Mouse (Mus musculus) mature B cell (primary cell): ENCODE results near the gene Ankrd39.

Experiments used
- in situ Hi-C: fragments of 300-500 bp; cut with MboI; formaldehyde crosslinking; loops from 2 replicates; pipeline ENCODE4 v1.14.3; 2019

Gene Ankrd39

GRCm38 (mm10) chr1:36529274-36529673 is 18.0 kb downstream of the Ankrd39 start:
- in situ Hi-C loops = no loop called here

GRCm38 (mm10) chr1:36528351-36528750 is 18.9 kb downstream of the Ankrd39 start:
- in situ Hi-C loops = no loop called here

DNA sequence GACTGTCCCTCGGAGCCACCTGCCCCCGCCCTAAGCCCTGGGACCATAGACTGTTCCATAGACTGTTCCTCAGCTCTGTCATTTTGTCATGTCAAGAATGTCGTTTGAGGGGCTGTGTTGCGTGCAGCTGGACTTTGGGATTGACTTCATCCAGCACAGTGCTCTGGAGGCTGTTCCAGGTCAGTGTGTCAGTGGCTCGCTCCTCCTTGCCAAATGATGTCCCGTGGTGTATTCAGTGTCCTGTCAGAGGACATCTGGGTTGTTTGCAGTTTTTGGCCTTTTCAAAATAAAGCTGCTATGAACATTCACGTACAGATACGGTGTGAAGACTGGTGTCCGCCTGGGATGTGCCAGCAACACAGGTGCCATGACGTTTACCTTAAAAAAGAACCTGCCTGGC is 20.3 kb downstream of the Ankrd39 start:
- in situ Hi-C loops = no loop called here

DNA sequence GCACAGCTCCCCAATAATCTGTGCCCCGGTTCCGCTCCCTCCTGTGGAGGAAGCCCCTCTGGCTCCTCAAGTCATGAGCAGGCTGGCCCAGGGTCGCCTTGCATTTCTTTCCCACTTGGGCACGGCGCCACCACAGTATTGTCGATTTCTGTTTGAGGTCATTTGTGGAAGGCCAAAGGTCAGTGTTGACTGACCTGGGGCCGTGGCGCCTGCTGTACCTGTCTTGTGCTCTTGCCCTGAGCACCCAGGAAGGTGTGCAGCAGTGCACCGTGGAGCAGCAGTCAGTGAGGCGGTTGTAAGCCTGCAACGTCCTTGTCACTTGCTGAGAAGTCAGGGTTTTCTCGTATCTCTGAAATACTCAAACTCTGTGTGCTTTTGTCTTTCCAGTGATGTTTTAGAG is 21.5 kb downstream of the Ankrd39 start:
- in situ Hi-C loops = no loop called here

- in situ Hi-C loops = no loop called here
Observed at GRCm38 (mm10) chr1:36524058-36524457, 23.2 kb downstream of the Ankrd39 start.

- in situ Hi-C loops = no loop called here
Observed at GRCm38 (mm10) chr1:36523332-36524013, 23.8 kb downstream of the Ankrd39 start.

GRCm38 (mm10) chr1:36522210-36522609 is 25.0 kb downstream of the Ankrd39 start:
- in situ Hi-C loops = no loop called here

DNA sequence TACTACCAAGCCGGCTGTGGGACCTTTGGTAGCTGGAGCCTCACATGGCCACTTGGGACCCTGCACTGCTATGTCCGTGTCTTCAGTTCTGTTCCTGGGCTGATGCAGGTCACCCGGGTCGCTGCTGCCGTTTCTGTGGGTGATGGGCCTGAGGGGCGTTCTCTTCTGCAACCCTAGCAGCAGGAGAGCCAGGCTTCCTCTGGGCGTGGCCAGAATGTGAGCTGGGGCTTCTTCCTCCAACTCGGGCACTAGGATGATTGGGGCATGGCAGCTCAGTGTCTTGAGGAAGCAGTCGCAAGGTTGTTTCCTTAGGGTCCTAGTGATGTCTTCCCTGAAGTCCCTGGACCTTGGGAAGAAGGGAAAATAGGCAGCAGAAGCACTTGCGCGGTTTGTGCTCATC is 27.6 kb downstream of the Ankrd39 start:
- in situ Hi-C loops = no loop called here

DNA sequence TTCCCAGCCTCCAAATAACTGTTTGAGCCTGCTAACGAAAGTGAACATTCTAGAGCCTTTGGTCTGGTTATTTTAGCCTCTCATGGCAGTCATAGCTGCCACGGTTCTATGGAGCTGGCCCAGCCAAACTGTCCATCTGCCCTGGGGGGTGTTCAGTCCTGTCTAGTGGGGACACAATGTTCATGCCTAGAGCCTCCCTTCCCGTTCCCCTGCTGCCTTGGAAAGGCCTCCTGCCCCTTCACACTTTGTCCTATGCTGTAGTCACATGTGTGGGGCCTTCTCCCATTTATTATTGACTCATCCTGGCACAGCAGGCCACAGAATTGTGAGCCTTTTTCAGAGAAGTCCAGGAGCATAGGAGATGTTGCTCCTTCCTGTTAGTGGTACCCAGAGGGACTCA is 29.0 kb downstream of the Ankrd39 start:
- in situ Hi-C loops = no loop called here

DNA sequence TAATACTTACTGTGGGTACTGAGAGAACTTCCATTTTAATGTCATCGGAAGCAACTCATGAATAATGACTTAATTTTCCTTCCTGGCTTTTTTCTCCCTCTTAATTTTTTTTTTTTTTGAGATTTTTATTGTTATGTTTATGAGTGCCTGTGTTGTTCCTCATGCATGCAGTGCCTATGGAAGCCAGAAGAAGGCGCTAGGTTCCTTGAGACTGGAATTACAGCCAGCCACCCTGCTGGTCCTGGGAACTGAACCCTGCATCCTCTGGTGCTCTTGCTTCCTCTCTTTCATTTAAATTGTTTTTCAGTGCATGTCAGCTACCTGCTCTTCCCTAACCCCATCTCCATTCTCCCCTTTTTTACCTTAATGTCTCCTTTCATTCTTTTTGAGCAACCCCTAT is 33.5 kb downstream of the Ankrd39 start:
- in situ Hi-C loops = no loop called here

GRCm38 (mm10) chr1:36513310-36513709 is 33.9 kb downstream of the Ankrd39 start:
- in situ Hi-C loops = no loop called here

DNA sequence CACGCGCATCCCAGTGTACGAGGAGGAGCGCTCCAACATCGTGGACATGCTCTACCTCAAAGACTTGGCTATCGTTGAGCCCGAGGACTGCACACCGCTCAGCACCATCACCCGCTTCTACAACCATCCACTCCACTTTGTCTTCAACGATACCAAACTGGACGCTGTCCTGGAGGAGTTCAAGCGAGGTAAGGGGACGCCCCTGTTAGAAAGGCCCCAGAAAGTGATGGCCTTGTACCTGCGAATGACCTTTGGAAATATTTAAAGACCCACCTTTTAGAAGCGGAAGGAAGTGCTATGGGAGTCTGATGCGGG is 34.3 kb downstream of the Ankrd39 start:
- in situ Hi-C loops = no loop called here

- in situ Hi-C loops = no loop called here
Observed at GRCm38 (mm10) chr1:36512089-36512965, 34.9 kb downstream of the Ankrd39 start.

DNA sequence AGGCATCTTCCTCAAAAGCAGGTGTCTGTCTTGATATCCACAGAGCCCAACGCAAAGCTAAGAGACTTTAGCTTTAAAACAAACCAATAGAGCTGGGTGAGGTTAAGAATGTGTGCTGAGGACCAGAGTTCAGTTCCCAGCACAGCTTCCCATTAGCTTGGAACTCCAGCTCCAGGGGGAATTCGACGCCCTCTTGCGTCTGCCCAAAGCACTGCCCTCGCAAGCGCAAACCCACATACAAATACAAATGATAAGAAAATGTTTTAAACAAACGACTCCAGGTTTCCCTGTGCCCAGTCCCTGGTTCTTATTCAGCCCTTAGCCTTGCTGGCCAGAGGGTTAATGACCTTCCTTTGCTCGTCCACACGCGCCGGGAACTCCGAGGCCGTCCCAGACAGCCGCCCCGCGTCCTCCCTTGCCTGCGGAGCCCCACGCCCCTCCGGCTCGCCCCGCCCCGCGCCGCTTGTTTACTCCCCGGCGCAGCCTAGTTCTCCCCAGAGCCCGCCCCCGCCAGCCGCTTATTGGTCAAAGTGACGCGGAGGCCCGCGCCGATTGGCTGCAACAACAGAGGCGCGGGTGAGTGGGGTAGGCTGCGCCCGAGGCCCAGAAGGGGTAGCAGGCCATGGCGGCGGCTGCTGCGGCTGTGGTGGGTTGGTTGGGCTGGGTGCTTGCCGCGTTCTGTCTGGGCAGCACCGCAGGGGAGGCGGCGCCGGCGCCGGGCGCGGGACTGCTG is 35.8 kb downstream of the Ankrd39 start, which contains the start of gene Cnnm3:
Gene Cnnm3, plus strand, starts transcription at position 579 of the 733 bp plus-strand sequence.
- in situ Hi-C loops = no loop called here

GRCm38 (mm10) chr1:36508238-36508637 is 39.0 kb downstream of the Ankrd39 start:
- in situ Hi-C loops = no loop called here

GRCm38 (mm10) chr1:36501261-36501660 is 46.0 kb downstream of the Ankrd39 start:
- in situ Hi-C loops = no loop called here

- in situ Hi-C loops = no loop called here
Observed at GRCm38 (mm10) chr1:36497312-36497711, 49.9 kb downstream of the Ankrd39 start.

DNA sequence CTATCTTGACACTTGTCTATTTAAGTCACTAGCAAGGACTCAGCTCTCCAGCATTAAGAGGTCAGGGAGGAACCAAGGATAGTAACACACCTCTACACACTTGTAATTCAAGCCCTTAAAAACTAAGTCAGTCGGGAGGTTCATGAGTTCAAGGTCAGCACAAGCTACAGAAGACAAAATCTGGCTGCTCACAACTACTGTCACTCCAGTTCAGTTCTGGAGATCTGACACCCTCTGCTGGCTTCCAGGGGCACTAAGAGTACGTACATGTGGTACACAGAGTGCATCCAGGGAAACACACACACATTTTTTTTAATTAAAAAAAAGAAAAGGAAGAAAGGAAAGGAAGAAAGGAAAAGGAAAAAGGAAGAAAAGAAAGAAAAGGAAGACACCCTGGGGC is 50.5 kb downstream of the Ankrd39 start:
- in situ Hi-C loops = no loop called here

DNA sequence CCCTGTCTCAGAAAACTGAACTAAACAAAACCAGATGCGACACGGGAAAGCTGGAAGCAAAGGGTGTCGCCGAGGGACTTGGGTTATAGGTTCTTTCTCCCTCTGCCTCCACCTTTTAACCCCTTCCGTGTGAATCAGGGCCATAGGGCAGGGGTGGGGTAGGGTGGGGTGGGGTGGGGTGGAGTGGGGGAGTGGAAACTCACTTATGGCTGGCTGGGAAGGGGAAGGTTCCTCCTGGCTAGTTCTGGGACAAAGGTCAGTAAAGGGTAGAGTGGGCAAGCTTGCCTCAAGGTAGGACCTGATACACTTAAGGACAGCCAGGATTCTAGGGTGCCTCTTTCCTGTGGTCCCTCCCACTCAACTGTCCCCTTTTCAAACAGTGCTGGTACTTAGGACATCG is 53.9 kb downstream of the Ankrd39 start:
- in situ Hi-C loops = no loop called here

DNA sequence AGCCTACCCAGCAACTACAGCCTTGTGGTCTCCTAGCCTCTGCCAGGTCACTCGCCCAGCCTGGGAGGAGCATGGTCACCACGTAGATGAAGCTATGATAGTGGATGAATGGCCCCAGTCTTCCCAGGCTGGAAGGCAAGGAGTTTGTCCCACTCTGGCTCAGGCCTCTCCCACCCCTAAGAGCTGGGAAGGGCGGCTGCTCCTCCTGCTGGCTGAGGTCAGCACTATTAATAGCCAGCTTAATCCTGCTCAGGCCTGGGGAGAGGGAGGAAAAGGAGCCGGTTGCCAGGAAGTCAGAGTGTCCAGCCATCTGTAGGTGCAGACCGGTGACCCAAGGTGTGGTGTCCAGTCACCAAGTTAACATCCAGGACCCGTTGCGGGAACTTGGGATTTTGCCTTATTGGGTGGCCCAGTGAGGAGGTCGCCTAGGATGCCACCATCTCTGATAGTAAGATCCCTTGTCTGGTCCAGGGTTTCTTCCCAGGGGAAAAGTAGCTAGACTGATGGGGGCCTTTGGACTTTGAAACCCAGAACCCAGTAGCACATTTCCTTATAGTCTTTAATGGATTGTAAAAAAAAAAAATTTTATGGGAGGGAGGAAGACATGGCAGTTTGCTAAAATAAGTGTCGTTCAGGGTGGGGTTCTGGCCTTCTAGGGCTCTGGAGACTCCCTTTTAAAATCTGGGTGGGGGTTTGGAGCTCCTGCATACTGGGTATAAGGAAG is 54.7 kb downstream of the Ankrd39 start:
- in situ Hi-C loops = no loop called here

GRCm38 (mm10) chr1:36489661-36490060 is 57.6 kb downstream of the Ankrd39 start:
- in situ Hi-C loops = no loop called here
